Mouse (Mus musculus) C2C12 (cell line): ENCODE data around the gene Cpsf4.

Experiments used
- CEBPB ChIP-seq: IDR thresholded peaks from one replicate; pipeline ENCODE4 v1.6.1; 2011; ENCODE audit warnings: low read depth, mild to moderate bottlenecking, control low read depth, moderate library complexity
- CTCF ChIP-seq: IDR thresholded peaks from one replicate; pipeline ENCODE4 v1.5.1; 2011; ENCODE audit not compliant: control insufficient read depth, insufficient read depth, insufficient read length
- MAX ChIP-seq: IDR thresholded peaks from one replicate; pipeline ENCODE4 v1.6.1; 2011; ENCODE audit warnings: mild to moderate bottlenecking, control low read depth
- MYOD1 ChIP-seq: IDR thresholded peaks from one replicate; pipeline ENCODE4 v1.6.1; 2011; ENCODE audit warnings: low read depth; ENCODE audit not compliant: control insufficient read depth, insufficient read length
- MYOG ChIP-seq: IDR thresholded peaks from one replicate; pipeline ENCODE4 v1.6.1; 2011; ENCODE audit not compliant: control insufficient read depth, insufficient read length; ENCODE audit errors: extremely low read depth
- USF1 ChIP-seq: IDR thresholded peaks from one replicate; pipeline ENCODE4 v1.6.1; 2011; ENCODE audit warnings: low read depth, mild to moderate bottlenecking, control low read depth, moderate library complexity

GRCm38 (mm10) chr5:145152690-145153089 is 14.3 kb upstream of the Cpsf4 start:
- no peak for TF ChIP-seq USF1
- no peak for TF ChIP-seq CTCF
- no peak for TF ChIP-seq CEBPB
- no peak for TF ChIP-seq MYOD1
- TF ChIP-seq MAX, result no peak
- TF ChIP-seq MYOG, result no peak
